Mouse (Mus musculus) gastrocnemius, postnatal 36 days (tissue): ENCODE results near the gene Cks1b. TPM values are rescaled to one million over a fixed set of nuclear protein-coding genes. Genes with fewer than 3 reads are reported as not detected.

Experiments used
- DNase-seq, 2 experiments: peaks; one replicate each; pipeline ENCODE4 v3.0.0; 2022
- intact Hi-C: fragments of 180-260 bp; cut with DNase I; formaldehyde crosslinking; loops from one replicate; pipeline ENCODE4 v1.15.1; 2025
- long read RNA-seq, 2 experiments: library from polyadenylated mRNA; stranded (forward); transcript quantifications; one replicate each; pipeline ENCODE4 v2.0.0; 2021
- total RNA-seq, 2 experiments: library from RNA; stranded (reverse); gene quantifications; 2 replicates each; pipeline ENCODE4 v1.2.3; 2021

Gene Cks1b
- 1 to 10 TPM; 3.4 to 4.8 TPM for total RNA-seq
- long read RNA-seq, experiment 1, transcript Cks1b-201 (3 exons, 849 nt) = major isoform, 5 of 8 reads
- long read RNA-seq, experiment 1, partial matches to known transcripts = 3 of 8 reads
- long read RNA-seq, experiment 1, other reads (novel, unspliced or antisense) = 0 of 8 reads
- long read RNA-seq, experiment 2, transcript Cks1b-201 (3 exons, 849 nt) = major isoform, 7 of 7 reads
- long read RNA-seq, experiment 2, partial matches to known transcripts = 0 of 7 reads
- long read RNA-seq, experiment 2, other reads (novel, unspliced or antisense) = 0 of 7 reads

GRCm38 (mm10) chr3:89418170-89418860 is at the start of gene Cks1b, which contains the start of gene Shc1:
Gene Cks1b, minus strand, starts transcription at chr3:89418383.
Gene Shc1, plus strand, starts transcription at chr3:89418443.
- intact Hi-C loops = no loop called here
- DNase-seq = peak; percentile 86 to 90

- peak; percentile 82 to 90 for DNase-seq
- intact Hi-C loops = no loop called here
These were observed 41.0 kb upstream of the Cks1b start for GRCm38 (mm10) chr3:89458965-89459807.

- DNase-seq = no peak
These were observed 40.3 kb upstream of the Cks1b start for GRCm38 (mm10) chr3:89458372-89458964.

DNA sequence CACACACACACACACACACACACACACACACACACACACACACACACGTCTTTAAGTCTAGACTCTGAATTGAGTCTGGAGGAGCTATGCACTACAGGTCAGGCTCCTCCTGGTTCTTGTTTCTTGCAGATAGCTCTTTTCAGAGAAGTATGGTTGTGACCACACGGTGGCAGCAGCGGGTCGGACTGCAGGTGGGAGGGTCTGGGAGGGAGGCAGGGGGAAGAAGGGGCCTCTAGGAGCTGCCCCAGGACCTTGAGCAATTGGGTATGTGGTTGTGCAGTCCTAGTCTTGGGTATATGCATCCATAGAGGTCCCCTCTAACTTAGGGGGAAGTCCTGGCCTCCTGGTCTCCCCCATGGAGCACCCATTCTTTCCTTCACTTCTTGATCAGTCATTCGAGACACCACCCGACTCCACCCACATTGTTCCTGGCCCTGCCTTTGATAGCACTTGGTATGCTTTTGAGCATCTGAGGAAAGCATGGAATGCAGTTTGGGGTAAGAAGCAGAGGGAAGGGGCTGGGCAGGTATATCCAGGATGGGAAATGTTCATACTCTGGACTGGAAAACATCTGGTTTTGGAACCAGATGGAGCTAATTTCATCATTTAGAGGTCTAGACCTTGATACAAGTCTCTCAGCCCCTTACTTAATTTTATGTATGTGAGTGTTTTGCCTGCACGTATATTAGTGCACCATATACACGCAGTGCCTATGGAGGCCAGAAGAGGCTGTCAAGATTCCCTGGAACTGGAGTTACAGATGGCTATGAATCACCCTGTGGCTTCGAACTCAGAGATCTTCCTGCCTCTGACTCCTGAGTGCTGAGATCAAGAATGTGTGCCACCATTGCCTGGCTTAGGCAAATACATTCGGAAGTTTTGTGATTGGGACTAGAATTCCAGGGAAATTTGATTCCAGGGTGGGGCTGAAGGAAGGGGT is 38.8 kb upstream of the Cks1b start:
- DNase-seq = peak; percentile 49 to 56
- intact Hi-C loops = loop anchor here (2.0 kb wide), 1 partner anchor 28 kb away; no protein-coding TSS in a partner anchor

More at GRCm38 (mm10) chr3:89458372-89458964, 40.3 kb upstream of the Cks1b start:
- intact Hi-C loops = no loop called here

DNA sequence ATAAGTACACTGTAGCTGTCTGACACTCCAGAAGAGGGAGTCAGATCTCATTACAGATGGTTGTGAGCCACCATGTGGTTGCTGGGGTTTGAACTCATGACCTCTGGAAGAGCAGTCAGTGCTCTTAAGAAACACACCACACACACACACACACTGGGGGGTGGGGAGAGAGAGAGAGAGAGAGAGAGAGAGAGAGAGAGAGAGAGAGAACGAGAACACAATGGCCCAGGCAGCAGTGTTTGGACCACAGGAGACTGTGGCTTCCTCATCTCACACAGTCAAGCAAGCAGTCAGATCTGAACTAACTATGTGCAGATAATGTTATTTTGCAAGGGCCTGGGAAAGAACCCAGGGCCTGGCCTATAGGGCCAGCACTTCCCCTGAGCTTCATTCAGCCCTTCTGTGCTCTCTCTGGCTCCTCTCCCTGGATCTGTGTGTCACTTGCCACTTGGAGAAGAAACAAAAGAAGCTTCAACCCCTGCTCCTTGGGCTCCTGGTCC is 37.7 kb upstream of the Cks1b start:
- peak in 1 of 2 experiments; percentile 5 for DNase-seq
- intact Hi-C loops = loop anchor here (2.0 kb wide), 1 partner anchor 29 kb away; no protein-coding TSS in a partner anchor

DNA sequence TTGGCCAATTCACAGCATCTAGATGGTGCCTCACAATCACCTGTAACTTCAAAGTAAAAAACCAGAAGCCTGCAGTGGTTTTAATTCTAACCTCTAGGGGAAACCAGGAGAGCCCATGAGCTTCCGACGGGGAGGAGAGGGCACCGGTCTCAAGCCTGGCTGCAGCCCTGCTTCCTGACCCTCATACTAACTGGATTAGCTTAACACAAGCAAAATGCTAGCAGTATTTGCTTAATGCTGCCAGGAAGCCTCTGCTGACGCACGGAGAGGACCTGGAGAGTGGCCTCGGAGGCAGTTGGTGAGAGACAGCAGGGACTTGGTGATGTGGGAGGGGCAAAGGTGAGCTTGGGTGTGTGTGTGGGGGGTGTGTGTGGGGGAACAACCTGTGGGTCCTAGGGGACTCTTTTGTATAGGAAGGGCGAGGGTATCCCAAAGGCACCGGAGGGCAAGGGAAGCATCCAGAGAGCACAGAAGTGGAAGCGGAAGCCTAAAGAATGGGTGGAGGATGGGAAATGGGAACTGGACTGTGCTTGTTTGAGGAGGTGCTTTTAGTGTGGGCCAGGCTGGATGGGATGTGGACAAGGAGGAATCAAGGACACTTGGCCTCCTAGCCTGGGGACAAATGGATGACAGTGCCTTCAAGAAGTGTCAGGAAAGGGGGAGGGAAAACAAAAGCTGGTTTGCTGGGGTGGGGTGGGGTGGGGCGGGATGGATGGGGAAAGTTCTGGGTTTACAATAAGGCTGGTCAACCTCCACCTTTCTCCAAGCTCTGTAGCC is 36.4 kb upstream of the Cks1b start, which contains the start of gene Pmvk:
Pmvk (plus strand) TSS at position 141 of the 777 bp plus-strand sequence.
- intact Hi-C loops = no loop called here
- no peak for DNase-seq

DNA sequence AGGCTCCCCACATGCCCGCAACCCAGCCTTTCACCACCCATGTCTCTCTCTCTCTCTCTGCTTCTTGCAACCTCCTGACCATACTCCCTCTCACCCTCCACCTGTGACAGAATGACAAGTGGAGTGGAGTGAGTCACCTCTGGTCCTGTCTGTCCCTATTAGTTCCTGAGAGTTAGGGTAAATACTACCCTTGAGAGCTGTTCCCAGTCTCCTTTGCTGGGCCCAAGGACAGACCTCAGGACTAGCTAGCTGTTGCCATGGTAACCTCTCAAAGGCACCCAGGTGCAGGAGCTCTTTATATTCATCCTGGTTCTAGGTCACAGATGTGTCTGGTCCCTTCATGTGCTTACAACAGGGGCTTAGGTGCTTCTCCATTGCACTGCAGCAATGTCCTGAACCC is 33.7 kb upstream of the Cks1b start:
- intact Hi-C loops = no loop called here
- DNase-seq = no peak

- peak; percentile 63 to 64 for DNase-seq
- intact Hi-C loops = no loop called here
These were observed 31.4 kb upstream of the Cks1b start for GRCm38 (mm10) chr3:89449541-89449940.

DNA sequence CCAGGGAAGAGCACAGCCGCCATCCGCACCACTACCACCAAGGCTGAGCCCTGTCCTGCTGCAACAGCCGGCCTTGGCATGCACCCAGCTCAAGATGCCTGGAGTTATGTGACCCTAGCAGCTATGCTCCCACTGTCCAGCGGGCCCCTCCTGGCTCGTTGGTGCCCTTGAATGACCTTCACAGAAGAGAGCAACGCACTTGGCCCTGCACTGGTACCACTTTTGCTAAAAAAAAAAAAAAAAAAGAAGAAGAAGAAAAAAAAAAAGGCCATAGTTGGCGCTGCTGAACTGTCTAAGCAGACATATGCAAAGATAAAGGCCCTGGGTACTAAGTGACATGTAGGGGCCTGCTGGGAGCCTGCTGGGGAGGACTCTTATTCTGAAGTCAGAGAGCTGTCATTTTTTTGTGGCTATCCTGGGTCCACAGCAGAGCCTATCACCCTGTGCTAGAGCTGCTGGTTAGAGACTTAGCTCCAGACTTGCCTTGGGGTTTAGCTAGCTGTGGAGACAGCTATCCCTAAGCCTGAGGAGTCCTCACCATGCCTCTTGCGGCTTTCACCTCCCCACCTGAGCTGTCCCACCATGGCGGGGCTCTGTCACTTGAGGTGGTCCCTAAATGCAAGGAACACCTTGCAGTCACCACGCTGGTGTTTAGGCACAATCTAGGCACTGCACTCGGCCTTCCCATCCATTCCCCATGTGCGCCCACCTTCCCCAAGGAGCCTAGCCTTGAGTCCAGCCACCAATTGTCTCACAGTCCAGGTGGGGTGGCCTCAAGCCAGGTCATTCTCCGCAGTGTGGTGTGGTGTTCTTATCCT is 30.7 kb upstream of the Cks1b start:
- DNase-seq = peak in 1 of 2 experiments; percentile 46
- intact Hi-C loops = no loop called here

DNA sequence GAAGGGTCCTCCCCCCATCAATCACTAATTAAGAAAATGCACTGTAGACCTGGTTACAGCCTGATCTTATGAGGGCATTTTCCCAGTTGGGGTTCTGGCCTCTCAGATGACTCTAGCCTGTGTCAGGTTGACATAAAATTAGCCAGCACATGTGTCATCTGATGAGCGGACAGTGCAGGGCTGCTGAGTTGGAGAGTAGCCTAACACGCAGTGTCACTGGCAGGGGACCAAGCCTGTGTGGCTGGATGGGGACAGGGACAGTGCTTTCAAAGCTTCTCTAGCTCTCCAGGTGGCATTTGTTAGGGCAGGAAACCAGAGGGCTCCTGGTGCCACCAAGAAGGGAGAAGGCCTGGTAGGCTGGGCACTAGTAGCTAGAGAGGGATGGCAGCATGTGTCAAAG is 22.5 kb upstream of the Cks1b start:
- intact Hi-C loops = no loop called here
- peak; percentile 59 to 64 for DNase-seq

- DNase-seq = no peak
- intact Hi-C loops = loop anchor here (5.0 kb wide), 1 partner anchor 45 kb away; the partner anchor contains the start of gene Zbtb7b
These were observed 19.1 kb upstream of the Cks1b start for GRCm38 (mm10) chr3:89437269-89437668.

DNA sequence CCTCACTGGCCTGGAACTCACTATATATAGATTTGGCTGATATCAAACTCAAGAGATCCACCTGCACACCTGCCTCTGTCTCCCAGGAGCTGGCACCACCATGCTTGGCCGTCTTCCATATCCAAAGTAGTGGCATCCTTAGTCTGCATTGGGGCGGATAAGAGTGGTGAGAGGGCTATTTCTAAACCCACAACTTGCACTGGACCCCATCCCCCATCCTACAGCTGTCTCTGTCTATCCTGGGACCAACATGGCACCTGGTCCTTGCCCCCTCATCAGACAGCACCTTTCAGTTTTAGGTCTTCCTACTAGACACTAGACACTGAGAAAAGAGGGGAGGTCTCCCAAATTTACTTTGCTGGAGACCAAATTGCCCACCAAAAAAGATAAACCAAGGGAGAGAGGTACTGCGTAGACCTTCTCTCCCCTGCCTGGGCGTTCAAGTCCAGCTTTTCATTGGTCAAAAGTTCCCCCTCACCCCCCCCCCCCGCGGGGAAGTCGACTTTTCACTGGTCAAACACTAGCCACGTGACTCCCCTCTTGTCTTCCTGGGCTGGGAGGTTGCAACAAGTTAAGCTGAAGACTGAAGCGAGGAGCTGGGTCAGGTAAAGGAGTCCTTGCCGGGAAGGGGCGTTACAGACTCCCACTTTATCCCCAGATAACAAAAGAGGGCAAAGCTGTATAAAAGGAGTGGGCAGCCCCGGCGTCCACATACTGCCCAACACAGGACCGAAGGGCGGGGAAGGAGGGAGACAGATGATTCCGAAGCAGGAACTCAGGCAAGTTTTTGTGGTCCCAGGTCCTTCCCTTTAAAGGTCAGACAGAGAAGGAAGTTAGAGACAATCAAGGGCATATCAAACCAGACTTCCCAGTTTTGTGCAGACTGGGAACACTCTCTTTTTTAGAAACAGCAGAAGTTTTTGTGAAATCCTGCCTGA is 18.3 kb upstream of the Cks1b start, which contains the start of gene Pbxip1:
Pbxip1 (plus strand) TSS at position 531 of the 938 bp plus-strand sequence.
- peak; percentile 57 to 63 for DNase-seq
- intact Hi-C loops = loop anchor here (5.0 kb wide), 1 partner anchor 44 kb away; the partner anchor contains the start of gene Zbtb7b

DNA sequence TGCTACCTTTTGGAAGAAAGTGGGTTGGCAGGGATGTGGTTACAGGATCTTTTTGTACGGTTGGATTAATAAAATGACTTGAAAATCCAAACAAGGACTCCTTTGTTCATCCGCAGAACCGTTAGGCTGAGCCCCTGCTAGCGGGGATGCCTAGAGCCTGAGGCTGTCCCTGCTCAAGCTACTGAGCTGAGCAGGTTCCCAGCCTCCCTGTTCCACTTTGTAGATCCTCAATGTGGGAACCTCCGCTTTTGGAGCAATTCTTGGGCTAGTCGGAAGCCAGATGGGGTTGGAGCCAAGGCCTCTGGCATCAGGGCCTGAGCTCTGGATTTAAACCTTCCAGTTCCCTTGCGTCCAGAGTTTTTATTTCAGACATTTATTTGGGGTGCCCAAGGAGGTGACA is 16.9 kb upstream of the Cks1b start:
- no peak for DNase-seq

DNA sequence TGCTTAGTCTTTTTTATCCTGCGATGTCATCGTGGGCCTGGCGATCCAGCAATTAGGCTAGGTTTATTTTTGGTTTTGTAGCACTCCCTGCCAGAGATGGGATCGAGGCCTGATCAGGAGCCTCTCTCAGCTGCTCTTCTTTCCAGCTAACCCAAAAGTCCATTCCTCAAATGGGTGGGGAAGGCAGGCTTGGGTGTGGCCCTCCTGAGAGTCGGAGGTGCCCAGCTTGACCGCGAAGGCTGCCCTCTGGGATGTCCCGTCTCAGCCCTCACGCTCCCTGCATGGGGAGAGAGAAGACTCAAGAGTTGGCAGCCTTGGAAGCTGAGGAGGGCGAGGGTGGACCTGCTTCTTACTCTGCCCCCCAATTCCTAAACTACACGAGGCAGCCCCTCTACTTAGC is 16.3 kb upstream of the Cks1b start:
- intact Hi-C loops = no loop called here
- no peak for DNase-seq

More for the DNA sequence above, 16.9 kb upstream of the Cks1b start:
- intact Hi-C loops = loop anchor here (5.0 kb wide), 1 partner anchor 43 kb away; the partner anchor contains the start of gene Zbtb7b

DNA sequence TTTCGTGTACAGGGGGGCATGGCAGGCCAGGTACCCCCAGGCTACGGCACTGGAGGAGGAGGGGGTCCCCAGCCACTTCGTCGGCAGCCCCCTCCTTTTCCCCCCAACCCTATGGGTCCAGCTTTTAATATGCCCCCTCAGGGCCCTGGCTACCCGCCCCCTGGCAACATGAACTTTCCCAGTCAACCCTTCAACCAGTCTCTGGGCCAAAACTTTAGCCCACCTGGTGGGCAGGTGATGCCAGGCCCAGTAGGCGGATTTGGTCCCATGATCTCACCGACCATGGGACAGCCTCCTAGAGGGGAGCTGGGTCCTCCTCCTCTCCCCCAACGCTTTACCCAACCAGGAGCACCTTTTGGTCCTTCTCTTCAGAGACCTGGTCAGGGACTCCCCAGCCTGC is 14.4 kb upstream of the Cks1b start:
- intact Hi-C loops = no loop called here
- DNase-seq = no peak
